Comparison of ENCODE assay signal across 8 mouse cellular contexts in the genomic region with DNA sequence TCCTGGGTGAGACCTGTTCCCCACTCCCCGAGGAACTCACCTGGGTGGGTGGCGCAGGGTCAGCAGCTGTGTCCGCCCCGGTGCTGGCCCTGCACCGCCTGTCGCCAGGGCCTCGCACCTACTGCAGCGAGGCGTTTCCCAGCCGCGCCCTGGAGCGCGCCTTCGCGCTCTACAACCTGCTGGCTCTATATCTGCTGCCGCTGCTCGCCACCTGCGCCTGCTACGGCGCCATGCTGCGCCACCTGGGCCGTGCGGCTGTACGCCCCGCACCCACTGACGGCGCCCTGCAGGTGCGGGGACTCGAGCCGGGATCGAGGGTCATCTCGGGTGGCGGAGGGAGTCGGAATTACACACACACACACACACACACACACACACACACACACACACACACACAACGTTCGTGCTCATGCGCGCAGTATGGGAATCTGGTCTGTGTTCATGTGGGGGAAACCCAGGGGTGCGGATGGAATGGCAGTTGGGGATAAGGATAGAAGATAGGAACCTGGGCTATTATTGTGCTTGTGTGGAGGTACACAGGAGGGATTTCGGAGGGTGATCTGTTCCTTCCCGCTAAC. TPM values are rescaled to one million over a fixed set of nuclear protein-coding genes. Genes with fewer than 3 reads are reported as not detected.
A peak's percentile ranks its signal among the peaks of the same experiment; 100 is the strongest.
DNase-seq lines count a peak whose midpoint lies in the region; ATAC-seq and TF ChIP-seq lines count a peak whose summit lies in the region.

TSS of gene R3hdm4 (minus strand) at position 251 of the 578 bp plus-strand sequence.

- no peak for DNase-seq in lung, adult 18-20 months
- DNase-seq in brain, adult 2 months (ENCODE audit: low read depth, low spot score): peak; percentile 50
- DNase-seq in gastrocnemius, postnatal 36 days: no peak
- no peak for DNase-seq in midbrain, embryonic 11.5 days (ENCODE audit: low spot score, missing footprints)
- DNase-seq in frontal cortex, postnatal 14 days (ENCODE audit: low spot score in 2 of 2): no peak
- DNase-seq in ovary, postnatal 36 days (ENCODE audit: low spot score): no peak

- peak within 1 kb of the TSS; percentile 59 for H3K9ac ChIP-seq in lung, embryonic 16.5 days (ENCODE audit: low read length)
- no peak within 1 kb of the TSS for H3K9ac ChIP-seq in intestine, postnatal 0 days (ENCODE audit: low read depth, low read length)
- H3K9ac ChIP-seq in midbrain, embryonic 11.5 days (ENCODE audit: low read length): peak within 1 kb of the TSS; percentile 20

- peak within 1 kb of the TSS; percentile 37 for H3K4me2 ChIP-seq in lung, embryonic 16.5 days (ENCODE audit: low read depth, low read length)
- peak within 1 kb of the TSS; percentile 59 for H3K4me2 ChIP-seq in intestine, postnatal 0 days (replicated peaks; ENCODE audit: low read depth)
- peak within 1 kb of the TSS; percentile 28 for H3K4me2 ChIP-seq in midbrain, embryonic 11.5 days

- peaks cover 58% of the 10 kb centered on the region for H3K27me3 ChIP-seq in lung, embryonic 16.5 days (ENCODE audit: control insufficient read depth, insufficient read depth, low read depth, low read length)
- peaks cover 38% of the 10 kb centered on the region for H3K27me3 ChIP-seq in intestine, postnatal 0 days (replicated peaks; ENCODE audit: control insufficient read depth, insufficient read depth, low read length)
- peaks cover 62% of the 10 kb centered on the region for H3K27me3 ChIP-seq in midbrain, embryonic 11.5 days (ENCODE audit: control insufficient read depth, insufficient read depth, low read length)

- WGBS in lung, embryonic 16.5 days: 4% methylated on average over 40 of the region's 41 CpGs
- WGBS in intestine, postnatal 0 days: 3% methylated on average over 38 of the region's 41 CpGs
- 4% methylated on average over 41 of the region's 41 CpGs for WGBS in midbrain, embryonic 11.5 days

- no peak within 1 kb of the TSS for H3K27ac ChIP-seq in lung, embryonic 16.5 days (ENCODE audit: low read length)
- H3K27ac ChIP-seq in intestine, postnatal 0 days (ENCODE audit: low read depth, low read length): no peak within 1 kb of the TSS
- H3K27ac ChIP-seq in midbrain, embryonic 11.5 days (ENCODE audit: low read depth, low read length): no peak within 1 kb of the TSS

- peak within 1 kb of the TSS; percentile 35 for H3K4me3 ChIP-seq in lung, embryonic 16.5 days (ENCODE audit: low read length)
- H3K4me3 ChIP-seq in intestine, postnatal 0 days (ENCODE audit: low read depth, low read length): peak within 1 kb of the TSS; percentile 13
- peak within 1 kb of the TSS; percentile 15 for H3K4me3 ChIP-seq in midbrain, embryonic 11.5 days (ENCODE audit: low read depth, low read length)

- no peaks in the 10 kb centered on the region for H3K9me3 ChIP-seq in lung, embryonic 16.5 days (ENCODE audit: control insufficient read depth, low read length)
- H3K9me3 ChIP-seq in intestine, postnatal 0 days (ENCODE audit: control insufficient read depth): no peaks in the 10 kb centered on the region
- H3K9me3 ChIP-seq in midbrain, embryonic 11.5 days (ENCODE audit: control insufficient read depth, low read length): no peaks in the 10 kb centered on the region

- ATAC-seq in lung, embryonic 16.5 days (ENCODE audit: low read depth): no peak
- 0 out of 2 replicates have a peak, but pooled peaks have one; percentile 20 for ATAC-seq in intestine, postnatal 0 days
- no peak for ATAC-seq in midbrain, embryonic 11.5 days (ENCODE audit: low FRiP score)

- intact Hi-C loops in gastrocnemius, postnatal 36 days (cut with DNase I): no loop called here

- H3K36me3 ChIP-seq in lung, embryonic 16.5 days (ENCODE audit: control insufficient read depth, insufficient read depth, low read length): no peaks in the 10 kb centered on the region
- no peaks in the 10 kb centered on the region; the same call in 1 of the 2 replicates for H3K36me3 ChIP-seq in intestine, postnatal 0 days (ENCODE audit: control insufficient read depth, insufficient read depth)
- no peaks in the 10 kb centered on the region for H3K36me3 ChIP-seq in midbrain, embryonic 11.5 days (ENCODE audit: control insufficient read depth, insufficient read depth, low read length)

- peaks cover 28% of the 10 kb centered on the region for H3K4me1 ChIP-seq in lung, embryonic 16.5 days (replicated peaks; ENCODE audit: control insufficient read depth, insufficient read depth, low read length)
- H3K4me1 ChIP-seq in intestine, postnatal 0 days (replicated peaks; ENCODE audit: control insufficient read depth, insufficient read depth, low read length): 0 out of 2 replicates have a peak, but pooled peaks cover 6% of the 10 kb centered on the region
- H3K4me1 ChIP-seq in midbrain, embryonic 11.5 days (ENCODE audit: control insufficient read depth, insufficient read depth, low read length): peaks cover 25% of the 10 kb centered on the region

- peak; percentile 2; the same call in 1 of the 2 replicates for TF ChIP-seq CTCF in intestine, postnatal 0 days (IDR thresholded peaks at IDR 0.05; ENCODE audit: low read depth)

RNA-seq across cellular contexts. Expression of gene R3hdm4, which starts in this region (rescaled TPM):
- 151 and 155 TPM in 2 replicates for polyA plus RNA-seq in lung, embryonic 16.5 days (2015; fragmentation: Nextera tagmentation; extraction: Ambion mirVana)
- total RNA-seq in gastrocnemius, postnatal 36 days (2021): 100 to 1,000 TPM; 114 to 118 TPM
- 62.0 and 62.8 TPM in 2 replicates for polyA plus RNA-seq in intestine, postnatal 0 days (2015; fragmentation: Nextera tagmentation; extraction: Ambion mirVana)
- 127 and 135 TPM in 2 replicates for polyA plus RNA-seq in midbrain, embryonic 11.5 days (2014; fragmentation: Nextera tagmentation; extraction: Ambion mirVana)
